Mouse (Mus musculus) lung, postnatal 0 days (tissue): ENCODE measurements at regions not wholly inside any gene's neighbourhood (a gene's known extent, or its start where the extent isn't known, plus 50 kb on each side); places are given as distances from the start of the nearest gene placed in this dataset.

Experiments used
- ATAC-seq: fragments of 200-750 bp; cut with Nextera tagmentation; 2 replicates; pipeline ENCODE4 v1.8.0; 2017; ENCODE audit warnings: moderate library complexity
- DNase-seq: peaks from one replicate; pipeline ENCODE4 v3.0.0-alpha.2; 2016; ENCODE audit warnings: low spot score
- H3K27ac ChIP-seq: fragments of 300-500 bp; sonication (generic); 2 replicates; pipeline ENCODE4 v1.5.1; 2014; ENCODE audit warnings: antibody characterized with exemption, mild to moderate bottlenecking, low read length, mixed read lengths
- H3K27me3 ChIP-seq: fragments of 300-500 bp; sonication (generic); replicated peaks from 2 replicates; pipeline ENCODE4 v1.6.1; 2014; ENCODE audit warnings: low read length, mixed read lengths; ENCODE audit not compliant: insufficient read depth
- H3K36me3 ChIP-seq: fragments of 300-500 bp; sonication (generic); 2 replicates; pipeline ENCODE4 v1.6.1; 2014; ENCODE audit warnings: low read length, mixed read lengths; ENCODE audit not compliant: insufficient read depth
- H3K4me1 ChIP-seq: fragments of 300-500 bp; sonication (generic); 2 replicates; pipeline ENCODE4 v1.6.1; 2014; ENCODE audit warnings: antibody characterized with exemption, low read depth, low read length, mixed read lengths; ENCODE audit not compliant: insufficient read depth
- H3K4me2 ChIP-seq: fragments of 300-500 bp; sonication (generic); replicated peaks from 2 replicates; pipeline ENCODE4 v1.6.1; 2014; ENCODE audit warnings: low read depth, mild to moderate bottlenecking, low read length, moderate library complexity, mixed read lengths
- H3K4me3 ChIP-seq: fragments of 300-500 bp; sonication (generic); 2 replicates; pipeline ENCODE4 v1.5.1; 2014; ENCODE audit warnings: low read depth, low read length
- H3K9ac ChIP-seq: fragments of 300-500 bp; sonication (generic); replicated peaks from 2 replicates; pipeline ENCODE4 v1.6.1; 2014; ENCODE audit warnings: low read depth, mild to moderate bottlenecking
- H3K9me3 ChIP-seq: fragments of 300-500 bp; sonication (generic); 2 replicates; pipeline ENCODE4 v1.6.1; 2016; ENCODE audit warnings: low read length, mixed read lengths
- CTCF ChIP-seq: IDR thresholded peaks from 2 replicates; pipeline ENCODE4 v1.5.1; 2016; ENCODE audit warnings: antibody characterized with exemption, mild to moderate bottlenecking
- EP300 ChIP-seq: IDR thresholded peaks from 2 replicates; pipeline ENCODE4 v1.6.1; 2016; ENCODE audit warnings: antibody characterized with exemption, mild to moderate bottlenecking, control low read depth
- WGBS: fragments of 180-500 bp; shearing (Covaris S2); extraction: QIAGEN DNeasy Blood & Tissue Kit; methylation state at CpG from one replicate; pipeline ENCODE4 v1.1.7; 2014; 5-methylcytosine and 5-hydroxymethylcytosine counted together

- H3K4me3 ChIP-seq, result no peak overlapping the region
- no peaks in the 10 kb centered on the region for H3K36me3 ChIP-seq
- H3K27me3 ChIP-seq, result no peaks in the 10 kb centered on the region
- no peak overlapping the region for H3K4me2 ChIP-seq
- DNase-seq (peak; percentile 45), ATAC-seq (peak; percentile 50)
- TF ChIP-seq CTCF (no peak), EP300 (no peak)
- no peak overlapping the region for H3K9ac ChIP-seq
- H3K9me3 ChIP-seq, result no peaks in the 10 kb centered on the region
- 59% methylated on average over 5 of the region's 5 CpGs for WGBS
- H3K27ac ChIP-seq, result no peak overlapping the region
- no peaks in the 10 kb centered on the region for H3K4me1 ChIP-seq
Observed at GRCm38 (mm10) chr1:137653495-137653894, 522.0 kb downstream of the Ptprc start.

GRCm38 (mm10) chr1:137650629-137651028, 524.9 kb downstream of the Ptprc start:
- ATAC-seq (no peak), DNase-seq (no peak)
- Histone ChIP-seq H3K36me3 (no peaks in the 10 kb centered on the region), H3K27me3 (no peaks in the 10 kb centered on the region), H3K4me2 (no peak overlapping the region), H3K27ac (no peak overlapping the region), H3K4me1 (no peaks in the 10 kb centered on the region), H3K9me3 (no peaks in the 10 kb centered on the region), H3K4me3 (no peak overlapping the region), H3K9ac (no peak overlapping the region)
- WGBS, result 56% methylated on average over 3 of the region's 3 CpGs
- no peak for TF ChIP-seq CTCF
- TF ChIP-seq EP300, result no peak

- H3K36me3 ChIP-seq, result no peaks in the 10 kb centered on the region
- TF ChIP-seq EP300, result no peak
- no peak for TF ChIP-seq CTCF
- no peak overlapping the region for H3K4me2 ChIP-seq
- no peaks in the 10 kb centered on the region for H3K4me1 ChIP-seq
- DNase-seq, result no peak
- no peaks in the 10 kb centered on the region for H3K27me3 ChIP-seq
- no peak overlapping the region for H3K9ac ChIP-seq
- peak; percentile 12; the same call in 1 of the 2 replicates for ATAC-seq
- 3% methylated on average over 2 of the region's 2 CpGs for WGBS
- H3K4me3 ChIP-seq, result no peak overlapping the region
- H3K9me3 ChIP-seq, result no peaks in the 10 kb centered on the region
- no peak overlapping the region for H3K27ac ChIP-seq
Observed at GRCm38 (mm10) chr1:137650082-137650481, 525.4 kb downstream of the Ptprc start.

- no peak overlapping the region for H3K27ac ChIP-seq
- H3K36me3 ChIP-seq, result no peaks in the 10 kb centered on the region
- TF ChIP-seq CTCF (no peak), EP300 (no peak)
- no peak overlapping the region for H3K4me2 ChIP-seq
- no peak overlapping the region for H3K4me3 ChIP-seq
- H3K4me1 ChIP-seq, result no peaks in the 10 kb centered on the region; the same call in 1 of the 2 replicates
- no peak for ATAC-seq
- DNase-seq, result no peak
- no peak overlapping the region for H3K9ac ChIP-seq
- no peaks in the 10 kb centered on the region for H3K27me3 ChIP-seq
- WGBS, result 86% methylated on average over 1 of the region's 1 CpGs
- H3K9me3 ChIP-seq, result no peaks in the 10 kb centered on the region
Observed at GRCm38 (mm10) chr1:137648832-137649231, 526.7 kb downstream of the Ptprc start.

GRCm38 (mm10) chr1:137644601-137645040, 530.9 kb downstream of the Ptprc start:
- Histone ChIP-seq H3K9me3 (no peaks in the 10 kb centered on the region), H3K4me3 (no peak overlapping the region), H3K9ac (no peak overlapping the region), H3K4me1 (no peaks in the 10 kb centered on the region; the same call in 1 of the 2 replicates), H3K27me3 (no peaks in the 10 kb centered on the region), H3K4me2 (0 out of 2 replicates have a peak overlapping the region, but pooled peaks have one; percentile 3), H3K36me3 (no peaks in the 10 kb centered on the region), H3K27ac (no peak overlapping the region)
- DNase-seq, result peak; percentile 50
- WGBS, result 44% methylated on average over 6 of the region's 6 CpGs
- peak; percentile 50 for ATAC-seq
- no peak for TF ChIP-seq CTCF
- no peak for TF ChIP-seq EP300

GRCm38 (mm10) chr1:137643508-137643907, 532.0 kb downstream of the Ptprc start:
- no peak overlapping the region for H3K9ac ChIP-seq
- TF ChIP-seq CTCF (no peak), EP300 (no peak)
- no peaks in the 10 kb centered on the region for H3K9me3 ChIP-seq
- H3K4me2 ChIP-seq, result no peak overlapping the region
- no peaks in the 10 kb centered on the region; the same call in 1 of the 2 replicates for H3K4me1 ChIP-seq
- 85% methylated on average over 1 of the region's 1 CpGs for WGBS
- no peaks in the 10 kb centered on the region for H3K27me3 ChIP-seq
- DNase-seq, result no peak
- no peak overlapping the region for H3K27ac ChIP-seq
- H3K36me3 ChIP-seq, result no peaks in the 10 kb centered on the region
- no peak overlapping the region for H3K4me3 ChIP-seq
- ATAC-seq, result no peak

GRCm38 (mm10) chr1:137640848-137641247, 534.7 kb downstream of the Ptprc start:
- Histone ChIP-seq H3K36me3 (no peaks in the 10 kb centered on the region), H3K4me3 (no peak overlapping the region), H3K27me3 (no peaks in the 10 kb centered on the region), H3K27ac (no peak overlapping the region), H3K4me2 (no peak overlapping the region), H3K9me3 (no peaks in the 10 kb centered on the region), H3K9ac (no peak overlapping the region), H3K4me1 (no peaks in the 10 kb centered on the region; the same call in 1 of the 2 replicates)
- 45% methylated on average over 7 of the region's 7 CpGs for WGBS
- no peak for DNase-seq
- no peak for TF ChIP-seq EP300
- no peak for TF ChIP-seq CTCF
- no peak for ATAC-seq
